Mouse (Mus musculus): ENCODE data around the gene Zmynd8.

DNA sequence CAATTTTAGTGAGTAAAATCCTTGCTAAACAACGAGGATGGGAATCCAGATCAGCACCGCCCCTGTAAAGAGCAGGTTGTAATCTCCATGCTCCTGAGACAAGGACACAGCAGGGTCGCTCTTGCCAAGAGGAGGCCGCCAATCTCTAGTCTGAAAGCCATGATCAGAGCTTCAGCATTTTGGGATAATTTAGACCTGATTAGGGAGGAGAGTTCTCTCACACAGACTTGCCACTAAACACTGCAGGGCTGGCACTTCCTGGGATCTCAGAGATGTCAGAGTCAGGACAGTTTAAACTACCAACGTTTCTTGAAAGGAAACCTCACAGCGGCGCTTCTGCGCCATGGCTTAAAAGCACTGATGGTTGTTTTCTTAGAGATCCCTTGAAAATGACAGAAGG lies 32.4 kb downstream of the Zmynd8 start:
- TF ChIP-seq CTCF (IDR thresholded peaks at IDR 0.05; ENCODE audit: low read depth, low read length) (no peak), TAL1 (conservative IDR thresholded peaks at IDR 0.05; ENCODE audit: low read depth, low read length) (no peak)

Data from G1E (cell line).